Mouse (Mus musculus) forebrain, embryonic 13.5 days (tissue): ENCODE measurements at regions not wholly inside any gene's neighbourhood (a gene's known extent, or its start where the extent isn't known, plus 50 kb on each side); places are given as distances from the start of the nearest gene placed in this dataset.

ENCODE experiments used
- ATAC-seq: fragments of 200-750 bp; cut with Nextera tagmentation; 2 replicates; pipeline ENCODE4 v1.8.0; 2017
- H3K27ac ChIP-seq: fragments of 300-500 bp; sonication (generic); 2 replicates; pipeline ENCODE4 v1.5.1; 2015; ENCODE audit warnings: inconsistent platforms, mild to moderate bottlenecking, moderate library complexity
- H3K27me3 ChIP-seq: fragments of 300-500 bp; sonication (generic); 2 replicates; pipeline ENCODE4 v1.6.1; 2015; ENCODE audit warnings: mild to moderate bottlenecking, inconsistent platforms
- H3K36me3 ChIP-seq: fragments of 300-500 bp; sonication (generic); 2 replicates; pipeline ENCODE4 v1.6.1; 2015; ENCODE audit warnings: mild to moderate bottlenecking, inconsistent platforms; ENCODE audit not compliant: poor library complexity, severe bottlenecking
- H3K4me1 ChIP-seq: fragments of 300-500 bp; sonication (generic); 2 replicates; pipeline ENCODE4 v1.6.1; 2015; ENCODE audit warnings: inconsistent platforms
- H3K4me2 ChIP-seq: fragments of 300-500 bp; sonication (generic); 2 replicates; pipeline ENCODE4 v1.6.1; 2015; ENCODE audit warnings: inconsistent platforms, mild to moderate bottlenecking, moderate library complexity
- H3K4me3 ChIP-seq: fragments of 300-500 bp; sonication (generic); 2 replicates; pipeline ENCODE4 v1.5.1; 2015; ENCODE audit warnings: mild to moderate bottlenecking, inconsistent platforms
- H3K9ac ChIP-seq: fragments of 300-500 bp; sonication (generic); 2 replicates; pipeline ENCODE4 v1.6.1; 2015; ENCODE audit warnings: mild to moderate bottlenecking, inconsistent platforms
- H3K9me3 ChIP-seq: fragments of 300-500 bp; sonication (generic); replicated peaks from 2 replicates; pipeline ENCODE4 v1.6.1; 2016; ENCODE audit warnings: inconsistent platforms
- WGBS: fragments of 180-500 bp; shearing (Covaris S2); methylation state at CpG from one replicate; pipeline ENCODE4 v1.1.7; 2015; 5-methylcytosine and 5-hydroxymethylcytosine counted together

GRCm38 (mm10) chr14:83143488-83143887 lies 1299.9 kb upstream of the Pcdh17 start:
- ATAC-seq = peak; percentile 63; the same call in 1 of the 2 replicates
- no peak overlapping the region for H3K4me2 ChIP-seq
- no peak overlapping the region for H3K9ac ChIP-seq
- H3K4me3 ChIP-seq = no peak overlapping the region
- 15% methylated on average over 1 of the region's 1 CpGs for WGBS
- H3K9me3 ChIP-seq = no peaks in the 10 kb centered on the region
- no peaks in the 10 kb centered on the region for H3K4me1 ChIP-seq
- no peak overlapping the region for H3K27ac ChIP-seq
- H3K27me3 ChIP-seq = no peaks in the 10 kb centered on the region
- H3K36me3 ChIP-seq = no peaks in the 10 kb centered on the region

- H3K27me3 ChIP-seq = no peaks in the 10 kb centered on the region
- no peak overlapping the region for H3K4me2 ChIP-seq
- no peak overlapping the region for H3K27ac ChIP-seq
- H3K36me3 ChIP-seq = no peaks in the 10 kb centered on the region
- ATAC-seq = no peak
- no peak overlapping the region for H3K4me3 ChIP-seq
- H3K4me1 ChIP-seq = no peaks in the 10 kb centered on the region
- no peak overlapping the region for H3K9ac ChIP-seq
- H3K9me3 ChIP-seq = no peaks in the 10 kb centered on the region
Observed at GRCm38 (mm10) chr14:83154816-83155215, 1288.5 kb upstream of the Pcdh17 start.
